Mouse (Mus musculus) G1E (cell line): ENCODE data around the gene Dek. TPM values are rescaled to one million over a fixed set of nuclear protein-coding genes. Genes with fewer than 3 reads are reported as not detected.
A peak's percentile ranks its signal among the peaks of the same experiment; 100 is the strongest.

ENCODE experiments used
- ATAC-seq: 2 replicates; pipeline ENCODE4 v1.8.0; 2016; ENCODE audit warnings: mild to moderate bottlenecking; ENCODE audit not compliant: insufficient number of reproducible peaks, poor library complexity, low FRiP score, severe bottlenecking; ENCODE audit errors: extremely low read depth
- DNase-seq: peaks from one replicate; pipeline ENCODE4 v3.0.0; 2012; ENCODE audit warnings: low spot score
- H3K27me3 ChIP-seq: 2 replicates; pipeline ENCODE4 v1.6.1; 2012; ENCODE audit warnings: mild to moderate bottlenecking, low read length, inconsistent platforms; ENCODE audit not compliant: insufficient read depth
- H3K36me3 ChIP-seq: replicated peaks from 2 replicates; pipeline ENCODE3; 2012; ENCODE audit warnings: mild to moderate bottlenecking, inconsistent platforms
- H3K4me1 ChIP-seq: 2 replicates; pipeline ENCODE4 v1.6.1; 2012; ENCODE audit warnings: low read depth, low read length, inconsistent platforms, mixed read lengths; ENCODE audit not compliant: insufficient read depth
- H3K4me3 ChIP-seq: 2 replicates; pipeline ENCODE4 v1.5.1; 2012; ENCODE audit warnings: low read depth, mild to moderate bottlenecking, inconsistent platforms, low read length, moderate library complexity, mixed read lengths
- H3K9me3 ChIP-seq: replicated peaks from 2 replicates; pipeline ENCODE4 v1.6.1; 2012; ENCODE audit warnings: inconsistent platforms
- CTCF ChIP-seq: IDR thresholded peaks from 2 replicates; pipeline ENCODE4 v1.5.1; 2012; ENCODE audit warnings: low read depth, low read length, inconsistent platforms, mixed read lengths
- GATA1 ChIP-seq: IDR thresholded peaks from 2 replicates; pipeline ENCODE4 v1.6.1; 2012; ENCODE audit warnings: borderline replicate concordance, low read length, inconsistent platforms, mixed read lengths
- GATA2 ChIP-seq: IDR thresholded peaks from 2 replicates; pipeline ENCODE4 v1.6.1; 2012; ENCODE audit warnings: low read depth, low read length, inconsistent platforms, borderline replicate concordance
- POLR2AphosphoS5 ChIP-seq: IDR thresholded peaks from 2 replicates; pipeline ENCODE4 v1.6.1; 2012; ENCODE audit warnings: low read depth, low read length, inconsistent platforms; ENCODE audit not compliant: insufficient replicate concordance
- TAL1 ChIP-seq: conservative IDR thresholded peaks from 2 replicates; pipeline ENCODE4 v1.6.1; 2012; ENCODE audit warnings: low read depth, low read length, inconsistent platforms, mixed read lengths
- polyA plus RNA-seq: library from polyadenylated mRNA; stranded (reverse); fragments of >175 nt; gene quantifications from 2 replicates; pipeline ENCODE4 v1.2.3, GENCODE M21; 2012
- total RNA-seq, 2 experiments: library from RNA; stranded (forward) in 1 of 2; stranded (reverse) in 1 of 2; fragments of 200-1000 nt in 1 of 2; fragments of >200 nt in 1 of 2; fragmentation: Nextera tagmentation in 1 of 2; gene quantifications; 2 replicates each; pipeline ENCODE4 v1.2.3; 2014 to 2017

Dek gene
- total and polyA plus RNA-seq, 3 experiments: 385 to 968 (median 495) TPM

GRCm38 (mm10) chr13:47104856-47105541, 1.0 kb downstream of the Dek start:
- H3K4me3 ChIP-seq: peak overlapping the region; percentile 86
- TF ChIP-seq GATA1: no peak
- no peak for TF ChIP-seq POLR2AphosphoS5
- TF ChIP-seq TAL1: no peak
- no peak for TF ChIP-seq GATA2
- no peak for TF ChIP-seq CTCF
- peaks cover 30% of the 10 kb centered on the region for H3K36me3 ChIP-seq
- no peaks in the 10 kb centered on the region for H3K27me3 ChIP-seq
- peaks cover 46% of the 10 kb centered on the region for H3K4me1 ChIP-seq
- DNase-seq (no peak), ATAC-seq (no peak)
- no peaks in the 10 kb centered on the region for H3K9me3 ChIP-seq

DNA sequence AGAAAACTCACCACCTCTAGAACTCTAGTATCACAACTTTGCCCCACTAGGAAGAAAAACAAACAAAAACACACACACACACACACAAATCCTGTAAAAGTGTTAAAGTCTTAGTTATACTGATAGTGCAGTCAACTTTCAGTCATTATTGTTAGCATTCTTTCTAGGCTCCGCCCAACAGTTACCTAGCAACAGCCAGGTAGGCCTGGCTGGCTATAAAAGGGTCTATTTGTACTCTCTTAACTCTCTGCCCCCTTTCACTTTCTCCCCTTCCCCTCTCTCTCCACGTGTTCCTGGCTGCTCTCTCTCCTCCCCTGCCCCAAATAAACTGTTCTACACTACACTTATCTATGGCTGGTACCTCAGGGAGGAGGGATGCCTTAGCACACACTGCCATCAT, 1.9 kb downstream of the Dek start:
- Histone ChIP-seq H3K36me3 (peaks cover 37% of the 10 kb centered on the region), H3K27me3 (no peaks in the 10 kb centered on the region), H3K9me3 (no peaks in the 10 kb centered on the region), H3K4me3 (peak overlapping the region; percentile 86), H3K4me1 (peaks cover 42% of the 10 kb centered on the region)
- no peak for TF ChIP-seq GATA1
- TF ChIP-seq GATA2: no peak
- TF ChIP-seq TAL1: no peak
- TF ChIP-seq CTCF: no peak
- TF ChIP-seq POLR2AphosphoS5: no peak
- DNase-seq: no peak
- ATAC-seq: no peak

DNA sequence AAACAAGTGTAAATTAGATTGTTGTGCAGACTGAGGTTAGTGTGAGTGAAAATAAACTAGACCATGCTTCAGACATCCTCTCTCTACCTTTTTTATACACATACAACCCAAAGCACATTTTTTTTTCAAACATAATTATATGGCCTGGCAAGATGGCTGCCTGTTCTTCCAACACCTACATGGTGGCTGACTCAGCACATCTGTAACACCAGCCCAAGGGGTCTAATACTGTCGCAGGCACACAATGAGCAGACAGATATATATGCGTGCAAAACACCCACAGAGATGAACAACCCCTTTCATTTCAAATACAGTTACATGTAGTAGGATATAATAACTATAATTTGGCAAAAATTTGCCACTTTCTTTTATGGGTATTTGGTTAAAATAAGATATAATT, 5.4 kb downstream of the Dek start:
- Histone ChIP-seq H3K9me3 (no peaks in the 10 kb centered on the region), H3K4me3 (no peak overlapping the region), H3K36me3 (peaks cover 66% of the 10 kb centered on the region), H3K27me3 (no peaks in the 10 kb centered on the region), H3K4me1 (peaks cover 37% of the 10 kb centered on the region)
- ATAC-seq (no peak), DNase-seq (no peak)
- TF ChIP-seq TAL1: no peak

- no peak overlapping the region for H3K4me3 ChIP-seq
- peaks cover 72% of the 10 kb centered on the region for H3K36me3 ChIP-seq
- H3K4me1 ChIP-seq: peaks cover 46% of the 10 kb centered on the region
- TF ChIP-seq CTCF (no peak), GATA2 (no peak), GATA1 (no peak), TAL1 (no peak), POLR2AphosphoS5 (no peak)
- H3K9me3 ChIP-seq: no peaks in the 10 kb centered on the region
- ATAC-seq: no peak
- H3K27me3 ChIP-seq: no peaks in the 10 kb centered on the region
- no peak for DNase-seq
Measured at GRCm38 (mm10) chr13:47099265-47099664, 6.7 kb downstream of the Dek start.

GRCm38 (mm10) chr13:47096591-47096990, 9.4 kb downstream of the Dek start:
- no peak for ATAC-seq
- no peak overlapping the region for H3K4me3 ChIP-seq
- no peak for TF ChIP-seq CTCF
- TF ChIP-seq POLR2AphosphoS5: no peak
- no peak for TF ChIP-seq GATA2
- DNase-seq: no peak
- H3K4me1 ChIP-seq: peaks cover 38% of the 10 kb centered on the region
- peaks cover 80% of the 10 kb centered on the region for H3K36me3 ChIP-seq
- H3K27me3 ChIP-seq: no peaks in the 10 kb centered on the region
- no peaks in the 10 kb centered on the region for H3K9me3 ChIP-seq

- ATAC-seq (no peak), DNase-seq (no peak)
- peaks cover 31% of the 10 kb centered on the region; the same call in 1 of the 2 replicates for H3K4me1 ChIP-seq
- peaks cover 91% of the 10 kb centered on the region for H3K36me3 ChIP-seq
- H3K27me3 ChIP-seq: no peaks in the 10 kb centered on the region
- no peak overlapping the region for H3K4me3 ChIP-seq
- TF ChIP-seq CTCF: no peak
- no peak for TF ChIP-seq GATA2
- TF ChIP-seq TAL1: no peak
- TF ChIP-seq GATA1: no peak
- TF ChIP-seq POLR2AphosphoS5: no peak
- no peaks in the 10 kb centered on the region for H3K9me3 ChIP-seq
Measured at GRCm38 (mm10) chr13:47093791-47094190, 12.2 kb downstream of the Dek start.

- DNase-seq (no peak), ATAC-seq (no peak)
- Histone ChIP-seq H3K27me3 (no peaks in the 10 kb centered on the region), H3K4me3 (no peak overlapping the region), H3K9me3 (no peaks in the 10 kb centered on the region), H3K4me1 (peaks cover 10% of the 10 kb centered on the region; the same call in 1 of the 2 replicates), H3K36me3 (peaks cover 86% of the 10 kb centered on the region)
- TF ChIP-seq TAL1 (no peak), GATA1 (no peak), CTCF (no peak), POLR2AphosphoS5 (no peak), GATA2 (no peak)
Measured at GRCm38 (mm10) chr13:47089271-47089670, 16.7 kb downstream of the Dek start.
